Mouse (Mus musculus) neural tube, embryonic 14.5 days (tissue): ENCODE measurements around the gene Oaf. TPM values are rescaled to one million over a fixed set of nuclear protein-coding genes. Genes with fewer than 3 reads are reported as not detected.

Experiments used
- ATAC-seq: fragments of 200-750 bp; cut with Nextera tagmentation; 2 replicates; pipeline ENCODE4 v1.8.0; 2017; ENCODE audit warnings: low read depth, mild to moderate bottlenecking, moderate TSS enrichment, moderate library complexity
- H3K27ac ChIP-seq: fragments of 300-500 bp; sonication (generic); 2 replicates; pipeline ENCODE4 v1.5.1; 2014; ENCODE audit warnings: low read depth, mild to moderate bottlenecking, control low read depth, low read length, moderate library complexity, mixed read lengths
- H3K27me3 ChIP-seq: fragments of 300-500 bp; sonication (generic); 2 replicates; pipeline ENCODE4 v1.6.1; 2014; ENCODE audit warnings: low read length; ENCODE audit not compliant: control insufficient read depth, insufficient read depth
- H3K36me3 ChIP-seq: fragments of 300-500 bp; sonication (generic); 2 replicates; pipeline ENCODE4 v1.6.1; 2014; ENCODE audit warnings: low read length, mixed read lengths; ENCODE audit not compliant: control insufficient read depth, insufficient read depth
- H3K4me1 ChIP-seq: fragments of 300-500 bp; sonication (generic); 2 replicates; pipeline ENCODE4 v1.6.1; 2014; ENCODE audit warnings: low read length; ENCODE audit not compliant: control insufficient read depth, insufficient read depth
- H3K4me2 ChIP-seq: fragments of 300-500 bp; sonication (generic); 2 replicates; pipeline ENCODE4 v1.6.1; 2014; ENCODE audit warnings: mild to moderate bottlenecking, low read depth, low read length, control low read depth
- H3K4me3 ChIP-seq: fragments of 300-500 bp; sonication (generic); 2 replicates; pipeline ENCODE4 v1.5.1; 2014; ENCODE audit warnings: low read depth, low read length, control low read depth, mixed read lengths
- H3K9ac ChIP-seq: fragments of 300-500 bp; sonication (generic); replicated peaks from 2 replicates; pipeline ENCODE4 v1.6.1; 2014; ENCODE audit warnings: low read depth, mild to moderate bottlenecking, control low read depth, low read length, mixed read lengths
- H3K9me3 ChIP-seq: fragments of 300-500 bp; sonication (generic); 2 replicates; pipeline ENCODE4 v1.6.1; 2016; ENCODE audit warnings: low read length; ENCODE audit not compliant: control insufficient read depth
- WGBS: fragments of 180-500 bp; shearing (Covaris S2); extraction: QIAGEN DNeasy Blood & Tissue Kit; methylation state at CpG from one replicate; pipeline ENCODE4 v1.1.7; 2014; 5-methylcytosine and 5-hydroxymethylcytosine counted together
- polyA plus RNA-seq: library from polyadenylated mRNA; unstranded; fragments of >200 nt; fragmentation: Nextera tagmentation; extraction: Ambion mirVana; gene quantifications from 2 replicates; pipeline ENCODE4 v1.2.1, GENCODE M21; 2014

Gene Oaf
- polyA plus RNA-seq, 1 experiment from 2014 or later, result 2.3 TPM

DNA sequence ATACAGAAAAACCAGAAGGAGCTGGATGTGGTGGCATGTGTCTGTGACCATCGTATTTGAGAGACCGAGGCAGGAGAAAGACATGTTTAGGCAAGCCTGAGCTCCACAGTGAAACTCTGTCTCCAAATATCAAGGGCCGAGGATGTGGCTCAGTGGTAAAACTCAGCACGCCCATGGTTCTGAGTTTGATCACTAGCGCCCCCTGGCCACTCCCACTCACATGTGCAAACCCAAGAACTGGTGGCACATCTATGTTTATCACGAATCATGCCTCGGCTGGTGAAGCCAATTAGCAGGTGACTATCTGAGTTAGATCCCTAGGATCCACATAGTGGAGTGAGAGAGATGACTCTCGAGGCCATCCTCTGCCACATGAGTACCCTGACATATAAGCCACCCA is 27.6 kb upstream of the Oaf start:
- 86% methylated on average over 8 of the region's 8 CpGs for WGBS
- Histone ChIP-seq H3K27ac (no peak overlapping the region), H3K36me3 (no peaks in the 10 kb centered on the region), H3K4me2 (no peak overlapping the region), H3K9ac (no peak overlapping the region), H3K9me3 (no peaks in the 10 kb centered on the region), H3K27me3 (peaks cover 26% of the 10 kb centered on the region), H3K4me3 (no peak overlapping the region), H3K4me1 (0 out of 2 replicates have a peak, but pooled peaks cover 4% of the 10 kb centered on the region)
- no peak for ATAC-seq

- Histone ChIP-seq H3K27me3 (peaks cover 6% of the 10 kb centered on the region), H3K4me2 (no peak overlapping the region), H3K4me1 (no peaks in the 10 kb centered on the region), H3K4me3 (no peak overlapping the region), H3K9me3 (no peaks in the 10 kb centered on the region), H3K27ac (no peak overlapping the region), H3K36me3 (no peaks in the 10 kb centered on the region), H3K9ac (no peak overlapping the region)
- ATAC-seq, result no peak
- WGBS, result 44% methylated on average over 9 of the region's 9 CpGs
Observed at GRCm38 (mm10) chr9:43265194-43265593, 25.5 kb upstream of the Oaf start.

DNA sequence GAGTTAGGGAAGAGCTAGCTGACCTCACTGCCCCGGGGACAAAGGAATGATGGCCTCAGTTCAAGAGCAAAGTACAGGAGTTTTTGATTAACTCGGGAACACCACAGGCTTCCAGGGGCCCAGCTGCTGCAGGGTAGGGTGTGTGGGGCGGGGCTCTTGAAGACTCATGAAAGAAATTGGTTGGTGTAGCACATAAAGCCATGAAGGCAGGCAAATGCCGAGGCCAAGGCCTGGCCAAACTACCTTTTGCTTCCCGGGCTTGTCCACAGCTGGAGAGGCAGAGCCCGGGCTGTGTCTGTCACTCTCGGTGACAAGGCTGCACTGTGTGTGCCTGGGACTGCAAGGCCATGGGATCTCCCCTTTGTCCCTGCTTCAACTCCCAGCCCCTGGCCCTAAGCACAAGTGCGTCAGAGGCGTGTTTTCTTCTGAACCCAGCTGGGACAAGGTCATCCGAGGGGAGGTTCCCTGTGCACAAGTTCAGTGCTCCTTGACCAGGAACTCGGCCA is 24.3 kb upstream of the Oaf start:
- ATAC-seq, result no peak
- H3K27me3 ChIP-seq, result no peaks in the 10 kb centered on the region
- H3K27ac ChIP-seq, result no peak overlapping the region
- no peak overlapping the region for H3K4me2 ChIP-seq
- no peaks in the 10 kb centered on the region for H3K9me3 ChIP-seq
- no peaks in the 10 kb centered on the region for H3K36me3 ChIP-seq
- no peaks in the 10 kb centered on the region for H3K4me1 ChIP-seq
- no peak overlapping the region for H3K9ac ChIP-seq
- H3K4me3 ChIP-seq, result no peak overlapping the region
- WGBS, result 15% methylated on average over 11 of the region's 11 CpGs

DNA sequence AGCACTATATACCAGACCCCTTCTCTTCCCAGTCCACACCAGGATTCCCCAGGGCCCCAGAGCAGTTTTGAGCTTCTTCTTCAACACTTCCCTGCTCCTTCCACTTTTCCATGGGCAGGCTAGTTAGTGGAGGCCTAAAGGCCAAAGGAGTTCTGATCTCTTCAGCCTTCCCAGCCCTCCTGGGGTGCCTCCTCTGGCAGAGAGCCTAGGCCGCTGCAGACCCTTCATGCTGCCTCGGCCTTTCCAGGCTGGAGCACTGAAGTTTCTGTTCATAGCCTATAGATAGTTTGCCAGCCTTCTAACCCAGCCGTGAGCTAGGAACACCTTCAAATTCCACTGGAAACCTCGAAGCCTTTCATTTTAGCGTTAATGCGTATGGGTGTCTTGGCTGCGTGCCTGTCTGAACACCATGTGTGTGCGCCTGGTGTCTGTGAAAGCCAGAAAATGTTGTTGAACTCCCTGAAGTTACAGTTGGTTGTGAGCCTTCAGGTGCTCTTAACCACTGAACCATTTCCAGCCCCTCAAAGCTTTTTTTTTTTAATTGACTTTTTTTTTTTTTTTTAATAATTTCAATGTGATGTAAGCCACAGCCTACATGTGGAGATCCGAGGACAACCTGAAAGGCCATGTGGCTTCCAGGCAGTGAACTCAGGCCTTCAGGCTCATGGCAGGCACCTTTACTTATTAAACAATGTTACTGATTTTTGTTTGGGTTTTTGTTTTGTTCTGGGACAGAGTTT is 23.3 kb upstream of the Oaf start:
- Histone ChIP-seq H3K4me2 (no peak overlapping the region), H3K27me3 (no peaks in the 10 kb centered on the region), H3K9ac (no peak overlapping the region), H3K9me3 (no peaks in the 10 kb centered on the region), H3K4me1 (no peaks in the 10 kb centered on the region), H3K36me3 (no peaks in the 10 kb centered on the region), H3K27ac (no peak overlapping the region; the same call in 1 of the 2 replicates), H3K4me3 (no peak overlapping the region)
- no peak for ATAC-seq
- WGBS, result 68% methylated on average over 9 of the region's 9 CpGs

GRCm38 (mm10) chr9:43262390-43262789 is 22.7 kb upstream of the Oaf start:
- no peaks in the 10 kb centered on the region for H3K9me3 ChIP-seq
- no peak overlapping the region for H3K4me3 ChIP-seq
- no peak overlapping the region for H3K4me2 ChIP-seq
- 51% methylated on average over 4 of the region's 4 CpGs for WGBS
- H3K27ac ChIP-seq, result no peak overlapping the region
- H3K27me3 ChIP-seq, result no peaks in the 10 kb centered on the region
- no peaks in the 10 kb centered on the region for H3K36me3 ChIP-seq
- no peak for ATAC-seq
- H3K9ac ChIP-seq, result no peak overlapping the region
- no peaks in the 10 kb centered on the region for H3K4me1 ChIP-seq

DNA sequence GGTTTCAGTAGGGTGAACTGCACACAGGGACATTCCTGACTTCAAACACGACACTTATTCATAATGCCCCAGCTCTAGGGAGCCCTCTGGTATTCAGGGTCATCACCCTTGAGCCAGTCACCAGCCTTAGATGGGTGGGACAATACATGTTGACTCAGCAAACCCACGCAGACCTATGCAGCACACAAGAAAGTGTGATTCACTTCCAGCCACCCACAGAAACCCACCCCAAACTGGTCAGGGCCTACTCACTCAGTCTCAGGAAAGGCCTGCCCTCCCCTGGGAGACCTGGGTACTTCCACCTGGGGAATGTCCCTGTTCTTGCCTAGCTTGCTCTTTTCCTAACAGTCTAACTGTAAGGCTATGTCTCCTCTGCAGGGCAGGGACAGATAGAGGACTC is 22.2 kb upstream of the Oaf start:
- no peaks in the 10 kb centered on the region for H3K36me3 ChIP-seq
- H3K27ac ChIP-seq, result no peak overlapping the region
- no peaks in the 10 kb centered on the region for H3K4me1 ChIP-seq
- H3K4me2 ChIP-seq, result no peak overlapping the region
- H3K4me3 ChIP-seq, result no peak overlapping the region
- no peak overlapping the region for H3K9ac ChIP-seq
- H3K9me3 ChIP-seq, result no peaks in the 10 kb centered on the region
- no peaks in the 10 kb centered on the region for H3K27me3 ChIP-seq
- WGBS, result 45% methylated on average over 2 of the region's 2 CpGs
- no peak for ATAC-seq

- peak overlapping the region; percentile 52 for H3K27ac ChIP-seq
- no peak overlapping the region for H3K9ac ChIP-seq
- peak; percentile 41; the same call in 1 of the 2 replicates for ATAC-seq
- no peaks in the 10 kb centered on the region for H3K9me3 ChIP-seq
- H3K4me2 ChIP-seq, result no peak overlapping the region
- H3K27me3 ChIP-seq, result no peaks in the 10 kb centered on the region
- WGBS, result 46% methylated on average over 4 of the region's 4 CpGs
- no peaks in the 10 kb centered on the region for H3K36me3 ChIP-seq
- no peaks in the 10 kb centered on the region for H3K4me1 ChIP-seq
- H3K4me3 ChIP-seq, result no peak overlapping the region
Observed at GRCm38 (mm10) chr9:43261124-43261907, 21.6 kb upstream of the Oaf start.

DNA sequence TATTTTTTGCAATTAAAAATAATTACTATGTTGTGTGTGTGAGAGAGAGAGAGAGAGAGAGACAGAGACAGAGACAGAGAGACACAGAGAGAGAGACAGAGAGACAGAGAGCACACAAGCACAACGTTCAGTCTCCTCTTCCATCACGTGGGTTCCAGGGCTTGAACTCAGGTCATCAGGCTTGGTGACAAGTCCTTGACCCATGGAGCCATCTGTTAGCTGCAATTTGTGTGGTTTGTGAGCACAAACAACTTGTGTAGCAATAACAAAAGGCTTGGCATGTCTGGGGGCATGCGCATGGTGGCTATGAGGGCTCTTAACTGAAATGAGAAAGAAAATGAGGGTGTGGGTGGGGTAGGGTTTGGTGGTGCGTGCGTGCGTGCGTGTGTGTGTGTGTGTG is 20.9 kb upstream of the Oaf start:
- ATAC-seq, result no peak
- 79% methylated on average over 7 of the region's 7 CpGs for WGBS

DNA sequence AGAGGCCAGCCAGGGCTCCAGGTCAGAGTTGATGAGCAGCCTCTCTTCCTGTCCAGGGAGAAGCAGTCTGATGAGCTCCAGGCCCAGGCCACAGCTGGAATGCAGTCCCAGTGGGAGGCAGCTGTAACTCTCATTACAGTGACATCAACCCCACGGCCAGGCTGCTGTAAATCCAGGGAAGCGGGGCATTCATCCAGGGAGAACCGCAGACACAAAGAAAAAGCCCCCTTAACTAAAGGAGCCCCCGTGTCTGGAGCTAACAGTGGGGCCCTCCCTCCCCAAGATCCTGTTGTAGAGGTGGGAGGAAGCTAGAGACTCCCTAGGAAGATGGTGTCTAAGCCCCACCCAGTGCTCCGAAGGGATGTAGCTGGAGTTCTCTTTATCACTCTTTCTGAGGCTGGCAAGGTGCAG is 13.6 kb upstream of the Oaf start:
- ATAC-seq, result no peak
- Histone ChIP-seq H3K4me2 (no peak overlapping the region), H3K27me3 (no peaks in the 10 kb centered on the region), H3K4me3 (no peak overlapping the region), H3K9ac (no peak overlapping the region), H3K4me1 (no peaks in the 10 kb centered on the region; the same call in 1 of the 2 replicates), H3K36me3 (no peaks in the 10 kb centered on the region), H3K9me3 (no peaks in the 10 kb centered on the region), H3K27ac (peak overlapping the region; percentile 23; the same call in 1 of the 2 replicates)
- WGBS, result 2% methylated on average over 5 of the region's 5 CpGs

More for the DNA sequence above, 20.9 kb upstream of the Oaf start:
- no peak overlapping the region for H3K4me3 ChIP-seq
- H3K9me3 ChIP-seq, result no peaks in the 10 kb centered on the region
- no peak overlapping the region for H3K9ac ChIP-seq
- no peaks in the 10 kb centered on the region for H3K36me3 ChIP-seq
- H3K27me3 ChIP-seq, result no peaks in the 10 kb centered on the region
- no peak overlapping the region for H3K27ac ChIP-seq
- H3K4me1 ChIP-seq, result no peaks in the 10 kb centered on the region
- no peak overlapping the region for H3K4me2 ChIP-seq
